Mouse (Mus musculus) ES-E14 (cell line): ENCODE data around the gene Mpig6b.

Experiments
- CHD2 ChIP-seq: IDR thresholded peaks from 2 replicates; pipeline ENCODE4 v1.6.1; 2014; ENCODE audit warnings: mild to moderate bottlenecking, low read depth, low read length, inconsistent platforms
- HCFC1 ChIP-seq: IDR thresholded peaks from 2 replicates; pipeline ENCODE4 v1.6.1; 2012; ENCODE audit warnings: low read length, inconsistent platforms, borderline replicate concordance; ENCODE audit not compliant: insufficient read depth
- MAFK ChIP-seq: IDR thresholded peaks from 2 replicates; pipeline ENCODE4 v1.6.1; 2014; ENCODE audit warnings: mild to moderate bottlenecking, low read depth, low read length, inconsistent platforms; ENCODE audit not compliant: insufficient read depth
- ZC3H11A ChIP-seq: IDR thresholded peaks from 2 replicates; pipeline ENCODE4 v1.6.1; 2012; ENCODE audit warnings: low read depth, mild to moderate bottlenecking, inconsistent platforms, low read length, borderline replicate concordance
- ZNF384 ChIP-seq: IDR thresholded peaks from 2 replicates; pipeline ENCODE4 v1.6.1; 2012; ENCODE audit warnings: low read depth, low read length, inconsistent platforms

DNA sequence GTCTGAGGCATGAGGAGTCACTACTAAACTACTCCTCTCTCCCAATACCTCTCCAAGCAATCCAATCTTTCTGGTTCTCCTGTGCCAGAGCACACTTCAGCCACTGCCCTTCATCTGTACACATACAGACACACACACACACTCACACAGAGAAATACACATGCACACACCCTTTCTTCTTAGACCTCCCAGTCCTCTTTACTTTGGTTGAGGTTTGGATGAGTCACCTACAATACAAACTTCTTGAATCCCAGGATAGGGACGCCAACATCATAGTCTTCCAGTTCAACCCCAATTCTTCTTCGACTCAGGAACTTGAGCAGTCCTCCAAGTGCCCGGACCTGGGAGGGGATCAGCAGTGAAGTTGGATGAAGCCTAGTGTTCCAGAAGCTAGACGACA, 22.2 kb downstream of the Mpig6b start:
- TF ChIP-seq HCFC1 = no peak
- TF ChIP-seq ZC3H11A = no peak
- no peak for TF ChIP-seq CHD2
- TF ChIP-seq ZNF384 = no peak
- TF ChIP-seq MAFK = no peak
